Mouse (Mus musculus) kidney, adult 2 months (tissue): ENCODE measurements around the gene Cx3cr1.

Experiments used
- CTCF ChIP-seq: fragments of 200-500 bp; conservative IDR thresholded peaks from 2 replicates; pipeline ENCODE4 v1.5.1; 2011; ENCODE audit warnings: low read depth, mild to moderate bottlenecking, control low read depth, low read length, moderate library complexity, mixed read lengths; ENCODE audit not compliant: insufficient read depth, insufficient read length
- POLR2A ChIP-seq: fragments of 200-500 bp; IDR thresholded peaks from one replicate; pipeline ENCODE4 v1.6.1; 2011; ENCODE audit warnings: low read depth, low read length, control low read depth

GRCm38 (mm10) chr9:120009871-120010270 lies 59.8 kb downstream of the Cx3cr1 start:
- no peak for TF ChIP-seq POLR2A
- TF ChIP-seq CTCF: no peak
